Mouse (Mus musculus) frontal cortex, adult 2 months (tissue): ENCODE results near the gene Trpv4. TPM values are rescaled to one million over a fixed set of nuclear protein-coding genes. Genes with fewer than 3 reads are reported as not detected.

Source experiments
- DNase-seq, 2 experiments: peaks; one replicate each; pipeline ENCODE4 v3.0.0; 2022; ENCODE audit warnings: low spot score in 1 of 2; ENCODE audit errors: extremely low spot score in 1 of 2
- polyA plus RNA-seq: library from polyadenylated mRNA; depleted of rRNA; stranded (reverse); fragments of >200 nt; gene quantifications from 2 replicates; pipeline ENCODE4 v1.2.3, GENCODE M21; 2012

Trpv4 gene
- polyA plus RNA-seq, 1 experiment, result 1.9 TPM

DNA sequence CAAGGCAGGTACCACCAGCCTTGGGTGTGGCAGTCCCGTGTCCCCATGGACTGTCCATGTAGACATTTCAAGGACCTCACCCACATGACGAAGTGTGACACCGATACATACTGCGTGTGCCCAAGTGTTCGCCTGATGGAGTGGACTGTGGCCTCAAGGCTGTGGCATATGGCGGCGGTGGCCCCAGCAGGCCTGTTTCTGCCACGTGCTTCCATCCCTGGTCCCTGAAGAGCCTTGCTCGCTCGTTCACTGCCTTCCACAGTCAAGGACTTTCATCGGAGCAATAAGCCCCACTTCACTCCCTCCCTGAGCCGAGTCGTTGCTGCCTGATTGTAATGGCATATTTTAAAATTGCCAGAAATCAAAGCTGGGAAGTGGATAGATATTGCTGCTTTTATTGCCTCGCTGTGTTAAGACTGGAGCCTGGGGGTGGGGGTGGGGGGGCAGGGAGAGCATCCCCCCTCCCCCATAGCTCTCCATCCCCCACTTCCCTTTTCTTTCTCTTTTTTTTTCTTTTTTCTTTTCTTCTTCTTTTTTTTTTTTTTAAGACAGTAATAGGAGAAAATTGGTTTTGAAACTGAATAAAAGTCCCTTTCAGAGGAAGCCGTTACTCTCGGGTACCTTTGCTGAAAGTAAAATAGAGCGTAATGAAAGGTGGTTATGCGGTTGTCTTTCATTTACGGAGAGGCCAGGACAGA lies 65.6 kb downstream of the Trpv4 start:
- no peak for DNase-seq

GRCm38 (mm10) chr5:114591151-114591561 lies 67.1 kb downstream of the Trpv4 start:
- no peak for DNase-seq

DNA sequence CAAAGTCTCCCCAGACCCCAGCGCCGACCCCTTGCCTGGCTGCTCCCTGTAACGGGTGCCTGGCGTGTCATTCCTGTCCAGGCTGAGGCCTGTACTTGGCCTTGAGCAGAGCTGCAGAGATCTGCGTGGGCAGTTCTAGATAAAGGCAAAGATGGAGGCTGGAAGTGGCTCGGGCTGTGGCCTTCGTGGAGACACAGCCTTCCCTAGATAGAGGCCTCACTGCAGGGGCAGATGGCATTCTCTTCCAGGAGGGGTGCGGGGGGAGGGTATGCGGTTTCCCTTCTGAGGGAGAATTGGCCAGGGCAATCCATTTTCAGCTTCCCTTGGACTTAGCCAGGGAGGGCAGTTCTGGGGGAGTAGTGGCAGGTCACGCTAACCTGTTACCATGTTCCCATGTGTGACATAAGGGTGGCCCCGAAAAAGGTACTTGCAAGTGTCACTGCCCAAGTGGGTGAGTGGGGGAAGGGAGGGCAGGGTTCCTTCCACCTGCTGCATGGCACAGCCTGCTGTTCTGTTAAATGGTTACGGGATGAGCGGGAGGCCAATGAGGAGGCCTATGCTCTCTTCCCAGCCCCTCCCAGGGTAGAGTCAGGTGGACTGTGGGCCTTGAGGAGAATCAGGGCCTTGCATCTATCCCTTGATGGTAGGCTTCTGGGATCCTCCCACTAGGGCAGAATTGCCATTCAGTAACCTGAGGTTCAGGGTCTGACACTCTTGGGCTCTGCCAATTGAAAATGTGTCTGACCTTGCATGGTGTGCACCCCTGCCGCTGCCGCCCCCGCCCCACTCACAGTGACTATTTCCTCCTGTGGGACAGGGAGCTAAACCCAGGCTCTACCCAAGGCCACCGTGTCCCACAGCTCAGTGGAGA lies 67.9 kb downstream of the Trpv4 start:
- DNase-seq, result no peak

GRCm38 (mm10) chr5:114589454-114589853 lies 68.8 kb downstream of the Trpv4 start:
- DNase-seq, result no peak

DNA sequence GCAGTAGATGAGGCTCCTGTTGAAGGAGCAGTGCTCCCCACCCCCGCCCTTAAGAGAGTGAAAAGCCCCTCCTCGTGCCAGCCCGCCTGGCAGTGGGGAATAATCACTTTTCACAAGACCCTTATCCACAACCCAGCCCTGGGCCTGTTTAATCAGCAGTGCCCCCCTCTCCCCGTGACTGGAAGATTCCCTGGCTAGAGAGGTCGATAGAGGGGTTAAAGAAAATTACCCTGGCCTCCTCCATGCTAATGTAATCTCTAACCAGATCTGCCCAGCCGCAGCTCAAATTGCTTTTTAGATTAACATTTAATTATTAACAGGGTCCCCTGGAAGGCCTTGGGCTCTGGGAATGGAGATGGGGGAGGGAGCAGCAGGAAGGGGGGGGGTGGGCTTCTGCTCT lies 69.2 kb downstream of the Trpv4 start:
- DNase-seq, result no peak

DNA sequence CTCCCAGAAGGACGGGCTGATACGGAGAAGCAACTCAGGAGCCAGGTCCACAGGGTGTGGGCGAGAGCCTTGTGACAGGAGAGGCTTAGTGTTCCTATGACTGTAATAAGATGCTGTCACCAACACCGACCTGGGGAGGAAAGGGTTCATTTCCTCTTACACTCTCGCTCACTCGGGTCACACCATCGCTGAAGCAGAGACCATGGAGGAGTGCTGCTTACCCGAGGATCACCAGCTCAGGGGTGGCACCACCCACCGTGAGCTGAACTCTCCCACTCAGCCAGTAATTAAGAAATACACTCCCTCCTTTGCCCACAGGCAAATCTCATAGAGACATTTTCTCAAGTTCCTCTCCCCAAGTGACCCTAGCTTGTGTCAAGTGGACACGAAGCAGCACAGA lies 69.8 kb downstream of the Trpv4 start:
- DNase-seq, result no peak

DNA sequence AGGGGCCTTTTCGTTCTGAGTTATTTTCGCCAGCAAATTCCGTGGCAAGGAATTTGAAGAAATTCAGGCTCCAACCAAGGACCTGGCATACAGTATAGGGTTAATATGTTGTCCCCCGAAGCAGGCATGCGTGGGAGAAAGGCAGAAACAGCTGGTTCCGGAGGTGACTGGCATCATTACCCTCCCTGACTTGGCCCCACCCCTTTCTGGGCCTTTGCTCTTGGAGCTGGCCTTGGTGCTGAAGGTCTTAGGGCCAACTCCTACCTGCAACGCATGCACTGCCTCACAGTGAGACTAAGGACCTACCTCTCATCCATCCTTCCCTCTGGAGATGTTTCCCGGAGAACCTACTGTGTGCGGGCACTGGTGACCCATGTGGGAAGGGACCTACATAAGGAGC lies 70.3 kb downstream of the Trpv4 start:
- DNase-seq, result no peak

- no peak for DNase-seq
Observed at GRCm38 (mm10) chr5:114585682-114586081, 72.5 kb downstream of the Trpv4 start.

DNA sequence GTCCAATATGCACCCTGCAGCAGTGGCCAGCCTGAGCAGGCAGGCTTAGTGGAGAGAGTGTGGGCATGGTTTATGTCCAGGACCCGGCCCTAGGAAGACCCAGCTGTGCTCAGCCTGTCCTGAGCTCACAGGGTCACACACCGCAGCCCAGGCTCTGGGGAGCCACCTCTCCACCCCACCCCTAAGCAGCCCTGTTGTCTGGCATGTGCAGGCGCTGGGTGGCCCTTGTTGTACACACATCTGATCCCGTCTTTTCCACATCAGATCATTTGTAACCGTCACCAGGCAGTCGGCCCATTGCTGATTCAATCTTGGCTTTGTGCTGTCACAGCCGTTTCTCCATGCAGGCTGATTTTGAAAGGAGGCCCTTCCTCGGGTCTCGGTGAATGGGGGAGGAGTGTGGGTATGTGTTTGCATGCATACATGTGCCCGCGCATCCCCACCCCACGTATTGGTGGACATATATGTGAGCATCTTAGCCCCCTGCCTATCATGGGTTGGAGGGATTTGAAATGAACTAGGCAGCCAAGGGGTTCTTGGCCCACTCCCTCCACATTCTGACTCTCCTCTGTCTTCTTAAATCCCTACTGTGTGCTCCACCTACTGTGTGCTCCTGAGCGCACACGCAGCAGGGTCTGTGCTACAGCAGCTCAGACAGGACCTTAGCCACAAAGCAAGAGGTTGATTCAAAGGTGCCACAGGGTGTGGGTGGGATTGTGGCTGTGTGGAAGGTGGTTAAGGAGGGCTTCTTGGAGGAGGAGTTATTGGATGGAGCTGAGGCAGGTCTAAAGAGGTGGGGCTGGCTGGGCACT lies 73.7 kb downstream of the Trpv4 start:
- no peak for DNase-seq

- no peak for DNase-seq
Observed at GRCm38 (mm10) chr5:114583490-114584175, 74.6 kb downstream of the Trpv4 start.

- DNase-seq, result no peak
Observed at GRCm38 (mm10) chr5:114583046-114583445, 75.2 kb downstream of the Trpv4 start.

GRCm38 (mm10) chr5:114581486-114581885 lies 76.7 kb downstream of the Trpv4 start:
- no peak for DNase-seq

GRCm38 (mm10) chr5:114579714-114580357 lies 78.4 kb downstream of the Trpv4 start:
- peak; percentile 42 to 62 for DNase-seq

GRCm38 (mm10) chr5:114578361-114578760 lies 79.9 kb downstream of the Trpv4 start:
- no peak for DNase-seq

GRCm38 (mm10) chr5:114575986-114576605 lies 82.1 kb downstream of the Trpv4 start:
- peak in 1 of 2 experiments; percentile 79 for DNase-seq

GRCm38 (mm10) chr5:114575530-114575929 lies 82.7 kb downstream of the Trpv4 start:
- DNase-seq, result no peak

DNA sequence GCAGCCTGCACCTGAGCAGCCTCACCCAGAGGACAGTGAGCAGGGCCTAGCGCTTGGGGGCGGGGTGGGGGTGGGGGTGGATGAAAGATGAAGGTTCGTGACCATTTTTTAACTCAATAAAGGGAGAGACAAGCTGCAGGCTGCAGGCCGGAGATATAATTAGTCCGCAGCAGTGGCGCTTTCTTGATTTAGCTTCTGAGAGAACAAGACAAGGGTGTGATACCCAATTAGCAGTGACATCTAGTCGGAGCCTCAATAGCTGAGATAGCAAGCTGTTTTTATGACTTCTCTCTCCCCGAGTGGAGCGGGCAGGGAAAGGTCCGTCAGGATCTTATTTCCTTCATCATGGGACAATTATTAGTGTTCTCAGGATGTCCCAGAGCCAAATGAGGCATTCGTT lies 83.2 kb downstream of the Trpv4 start:
- DNase-seq, result no peak

- DNase-seq, result no peak
Observed at GRCm38 (mm10) chr5:114573920-114574628, 84.1 kb downstream of the Trpv4 start.

GRCm38 (mm10) chr5:114572997-114573396 lies 85.2 kb downstream of the Trpv4 start:
- DNase-seq, result no peak
